Mouse (Mus musculus) kidney, adult 9 months (tissue): ENCODE measurements around the gene Oca2.

Experiments
- DNase-seq: peaks from one replicate; pipeline ENCODE4 v3.0.0; 2022

The Oca2 gene

DNA sequence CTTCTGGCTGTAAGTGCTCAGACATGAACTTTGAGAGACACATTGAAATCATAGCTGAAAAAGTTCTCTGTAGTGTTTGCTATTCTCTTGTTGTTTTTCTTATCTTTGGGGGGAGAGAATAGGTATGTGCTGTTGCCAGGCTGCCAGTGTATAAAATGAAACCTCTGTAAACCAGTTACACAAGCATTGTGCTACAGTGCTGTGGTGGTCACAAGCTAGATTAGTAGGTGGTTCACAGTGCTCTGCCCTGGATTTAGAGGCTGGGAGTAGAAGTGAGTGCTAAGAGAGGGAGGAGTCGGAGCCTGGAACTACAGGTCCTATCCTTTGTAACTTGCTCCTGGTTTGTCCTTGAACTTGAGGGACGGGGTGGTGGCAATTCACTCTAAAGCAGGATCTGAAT is 148.7 kb downstream of the Oca2 start:
- DNase-seq = no peak

DNA sequence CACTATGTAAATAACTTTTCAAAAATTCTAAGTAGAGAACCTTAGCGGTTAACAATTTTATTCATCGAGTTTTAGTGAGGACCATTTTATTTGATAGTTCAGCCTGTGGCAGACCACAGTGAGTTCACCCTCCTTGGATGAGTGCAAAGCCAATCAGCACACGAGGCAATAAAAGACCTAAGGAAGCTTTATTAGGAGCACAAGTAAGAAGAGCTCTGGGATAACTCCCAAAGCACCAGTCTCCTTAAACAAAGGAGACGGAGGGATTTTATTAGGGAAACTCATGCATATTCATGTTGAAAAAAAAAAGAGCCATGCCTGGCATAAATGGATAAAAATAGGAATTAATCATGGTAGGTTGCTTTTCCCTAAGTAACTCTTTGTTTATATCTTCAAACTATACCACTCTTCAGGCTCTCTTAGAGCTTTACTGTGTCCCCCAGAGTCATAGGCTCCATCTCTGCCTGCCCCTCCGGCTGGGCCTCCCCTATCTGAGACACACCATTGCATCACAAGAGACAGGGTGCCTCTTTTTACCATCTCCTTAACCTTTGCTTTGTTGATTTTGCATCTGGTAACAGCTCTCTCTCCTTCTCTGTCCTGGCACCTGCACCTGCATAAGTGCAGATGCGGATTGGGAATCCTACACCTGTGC is 178.7 kb downstream of the Oca2 start:
- no peak for DNase-seq

DNA sequence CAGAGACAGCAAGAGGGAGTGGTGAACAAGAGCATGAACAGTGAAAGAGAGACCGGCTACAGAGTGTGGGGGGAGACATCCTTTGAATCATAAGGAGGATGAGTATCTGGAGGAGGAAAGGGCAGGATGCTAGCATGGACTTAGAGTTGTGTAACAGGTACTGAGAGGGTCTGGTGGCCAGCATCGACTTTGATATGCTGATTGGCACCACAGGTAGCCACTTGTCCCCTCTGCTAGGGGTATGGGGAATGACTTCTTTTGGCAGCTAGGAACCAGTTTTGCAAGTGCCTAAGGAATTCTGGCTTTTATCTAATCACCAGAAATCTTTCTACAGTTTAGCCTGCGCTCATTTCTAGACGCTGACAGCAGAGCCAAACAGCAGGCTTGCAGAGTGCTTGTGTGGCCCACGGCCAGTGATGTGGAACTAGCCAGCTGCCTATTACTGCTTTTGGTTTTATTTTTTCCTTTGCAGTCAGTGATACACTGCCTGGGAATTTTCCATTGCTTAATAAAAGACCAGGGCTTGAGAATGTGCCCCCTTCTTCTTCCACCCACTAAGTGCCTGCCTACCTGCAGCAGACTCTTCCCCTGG is 179.8 kb downstream of the Oca2 start:
- DNase-seq = peak; percentile 21

DNA sequence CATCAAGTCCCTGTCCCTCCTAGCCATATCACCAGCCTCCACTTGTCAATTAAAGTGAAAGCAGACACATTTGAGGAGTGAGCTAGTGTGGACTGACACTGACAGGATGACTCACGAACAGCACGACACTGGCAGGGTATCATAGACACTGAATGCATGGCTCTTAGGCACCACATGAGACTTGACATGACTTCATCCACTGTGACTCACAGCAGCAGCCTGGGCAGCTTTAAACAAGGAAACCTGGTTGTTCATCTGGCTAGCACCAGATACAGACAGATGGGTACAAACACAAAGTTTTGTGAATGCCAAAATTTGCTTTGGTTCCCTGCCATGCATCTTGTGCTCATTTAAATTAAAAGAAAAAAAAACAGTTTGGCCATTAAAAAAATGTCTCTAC is 182.4 kb downstream of the Oca2 start:
- no peak for DNase-seq

DNA sequence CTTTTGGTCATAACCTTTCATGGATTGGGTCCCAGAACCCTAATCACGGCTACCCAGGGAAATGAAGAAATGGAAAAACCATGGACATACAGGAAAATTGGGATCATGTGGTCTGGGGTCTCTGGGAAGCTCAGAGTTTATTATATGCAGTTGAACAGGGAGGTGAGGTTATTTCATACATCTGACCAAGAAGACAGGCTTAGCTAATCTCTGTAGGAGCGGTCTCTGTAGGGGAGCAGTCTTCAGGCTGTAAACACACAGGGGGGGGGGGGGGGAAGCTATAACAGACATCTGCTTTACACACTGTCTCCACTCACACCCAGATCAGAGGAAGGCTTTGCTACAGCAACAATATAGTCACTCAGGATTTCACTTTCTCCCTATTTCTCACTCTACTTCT is 184.0 kb downstream of the Oca2 start:
- DNase-seq = no peak

DNA sequence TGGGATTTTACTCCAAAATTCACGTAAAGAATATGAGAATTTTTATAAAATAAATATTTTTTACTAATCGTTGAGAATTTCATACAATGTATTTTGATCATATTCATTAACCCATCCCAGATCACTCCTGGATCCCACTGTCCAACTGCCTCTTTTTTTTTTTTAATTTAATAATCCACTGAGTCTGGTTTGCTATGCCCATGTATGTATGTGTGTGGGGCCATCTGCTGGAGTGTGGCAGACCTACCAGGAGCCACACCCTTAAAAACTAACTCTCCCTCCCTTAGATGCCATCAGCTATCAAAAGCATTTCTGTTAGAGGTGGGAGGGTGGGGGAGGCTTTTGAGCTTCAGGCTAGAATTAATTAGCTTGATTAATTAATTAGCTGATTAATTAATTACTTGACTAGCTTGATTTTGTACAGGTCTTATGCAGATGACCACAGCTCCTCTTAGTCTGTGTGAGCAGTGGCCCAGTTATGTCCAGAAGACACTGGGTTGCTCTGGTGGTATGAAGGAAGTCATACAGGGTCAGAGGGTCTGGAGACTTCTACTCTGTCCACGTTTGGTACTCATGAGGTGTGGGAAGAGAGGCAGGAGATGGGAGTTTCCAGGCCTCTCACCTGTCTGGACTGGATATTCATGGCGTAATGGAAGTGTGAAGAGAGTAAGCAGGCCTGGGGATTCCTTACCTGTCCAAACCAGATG is 221.4 kb downstream of the Oca2 start:
- DNase-seq = no peak

DNA sequence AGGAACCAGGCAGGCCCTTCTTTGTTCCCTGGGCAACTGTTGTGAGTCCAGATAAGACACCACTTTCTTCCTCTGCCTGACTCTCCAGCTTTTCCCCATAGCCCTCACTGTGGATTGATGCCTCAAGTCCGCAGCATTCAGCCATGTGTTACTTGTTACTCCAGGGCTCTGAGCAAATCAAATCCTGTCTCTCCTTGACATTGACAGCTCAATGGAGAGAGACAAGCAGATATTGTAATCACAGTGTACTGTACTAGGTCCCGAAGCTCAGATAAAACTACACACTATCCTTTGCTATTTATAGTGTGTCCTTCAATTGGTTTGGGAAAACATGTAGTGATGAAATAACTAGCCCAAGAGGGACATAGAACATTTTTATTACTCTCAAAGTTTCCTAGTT is 258.7 kb downstream of the Oca2 start:
- no peak for DNase-seq

DNA sequence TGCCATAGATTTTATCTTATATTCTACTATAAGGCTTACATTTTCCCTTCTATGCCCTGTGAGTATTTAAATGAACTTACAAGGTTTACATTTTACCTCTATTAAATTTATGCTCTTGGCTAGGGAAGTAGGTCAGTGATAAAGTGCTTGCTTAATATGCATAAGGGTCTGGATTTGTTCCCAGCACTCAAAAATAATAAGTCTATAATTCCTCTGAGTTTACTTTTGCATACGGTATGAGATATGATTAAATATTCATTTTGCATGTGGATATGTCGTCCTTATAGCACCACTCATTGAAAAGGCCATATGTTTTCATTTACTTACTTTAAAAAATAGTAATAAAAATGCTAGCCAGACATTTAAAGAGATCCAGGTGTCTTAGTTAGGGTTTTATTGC is 259.8 kb downstream of the Oca2 start:
- no peak for DNase-seq

DNA sequence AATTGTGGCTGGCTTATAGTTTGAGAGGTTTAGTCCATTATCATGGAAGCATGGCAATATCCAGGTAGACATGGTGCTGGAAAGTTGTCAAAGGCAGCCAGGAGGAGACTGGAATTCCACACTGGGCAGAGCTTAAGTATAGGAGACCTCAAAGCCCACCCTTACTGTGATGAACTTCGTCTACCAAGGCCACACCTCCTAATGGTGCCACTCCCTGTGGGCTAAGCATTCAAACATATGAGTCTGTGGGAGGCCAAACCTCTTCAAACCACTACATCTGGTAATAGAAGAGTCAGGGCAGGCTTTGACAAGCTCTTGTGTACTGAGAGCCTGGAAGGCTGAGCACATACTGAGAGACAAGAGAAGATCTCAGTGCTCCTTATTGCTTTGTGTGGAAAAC is 260.2 kb downstream of the Oca2 start:
- no peak for DNase-seq

DNA sequence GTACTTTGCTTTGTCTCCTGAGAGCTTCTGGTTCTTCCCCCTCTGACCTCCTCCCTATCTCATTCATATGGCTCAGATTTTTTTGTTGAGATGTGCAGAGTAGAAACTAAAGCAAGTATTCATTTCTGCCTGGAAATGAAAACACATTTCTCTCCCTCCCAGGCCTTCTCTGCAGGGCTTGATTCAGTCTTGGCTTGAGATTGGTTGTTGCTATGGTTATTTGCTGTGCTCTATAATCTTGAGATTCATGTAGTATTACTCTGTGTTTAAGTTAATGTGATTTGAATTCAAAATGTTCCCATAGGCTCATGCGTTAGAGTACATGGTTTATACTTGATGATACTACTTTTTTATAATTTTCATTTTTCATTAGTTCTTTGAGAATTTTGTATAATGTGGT is 260.9 kb downstream of the Oca2 start:
- DNase-seq = no peak

DNA sequence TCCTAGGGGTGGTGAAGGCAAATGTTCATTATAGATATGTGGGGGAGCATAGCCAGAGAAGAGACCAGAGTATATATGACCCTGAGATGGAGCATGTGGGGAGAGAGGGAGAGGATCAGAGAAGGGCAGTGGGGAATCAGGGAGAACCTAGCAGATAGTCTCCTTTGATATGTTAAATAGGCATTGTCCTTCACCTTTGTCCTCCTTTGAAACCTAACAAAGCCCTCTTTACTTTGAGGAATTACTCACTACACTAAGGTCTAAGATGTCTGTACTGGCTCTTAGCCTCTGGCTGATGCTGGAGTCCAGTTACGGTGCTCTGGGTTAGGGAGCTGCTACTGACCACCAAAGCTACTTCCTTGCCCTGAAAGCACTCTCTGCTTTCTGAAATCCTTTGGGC is 279.0 kb downstream of the Oca2 start:
- no peak for DNase-seq

DNA sequence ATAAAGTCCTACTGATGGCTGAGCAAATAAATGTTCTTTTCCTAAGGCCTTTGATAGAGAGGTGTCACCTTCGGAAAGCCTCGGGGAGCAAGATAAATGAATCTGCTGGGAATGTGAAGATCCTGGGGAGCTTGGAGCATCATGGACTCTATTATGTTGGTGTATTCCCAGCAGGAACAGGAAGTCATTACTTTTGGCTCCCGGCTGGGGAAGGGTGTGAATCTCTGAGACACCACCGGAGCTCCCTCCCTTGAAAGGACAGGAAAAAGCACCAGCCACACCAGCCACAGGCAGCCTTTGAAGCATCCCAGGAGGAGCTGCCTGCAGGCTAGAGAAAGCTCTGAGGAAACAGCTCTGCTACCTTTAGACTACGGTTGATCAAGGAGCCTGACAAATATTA is 280.2 kb downstream of the Oca2 start:
- DNase-seq = no peak

DNA sequence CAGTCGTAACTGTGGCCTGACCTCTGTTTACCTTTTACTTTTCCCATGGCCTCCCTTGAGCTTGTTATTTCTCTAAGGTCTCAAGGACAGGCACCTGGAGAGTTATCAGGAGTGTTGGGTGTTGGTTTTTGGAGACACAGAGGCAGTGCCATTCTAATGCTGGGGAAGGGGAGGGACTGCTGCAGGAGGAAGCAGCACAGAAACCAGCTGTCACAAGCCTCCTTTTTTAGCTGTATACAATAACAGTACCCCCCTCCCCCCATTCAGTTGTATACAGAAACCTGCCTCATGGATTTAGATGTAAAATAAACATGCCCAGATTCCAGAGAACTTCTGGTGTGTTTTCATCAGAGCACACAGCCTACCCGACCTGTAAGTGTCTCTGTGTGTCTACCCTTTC is 295.3 kb downstream of the Oca2 start:
- no peak for DNase-seq

DNA sequence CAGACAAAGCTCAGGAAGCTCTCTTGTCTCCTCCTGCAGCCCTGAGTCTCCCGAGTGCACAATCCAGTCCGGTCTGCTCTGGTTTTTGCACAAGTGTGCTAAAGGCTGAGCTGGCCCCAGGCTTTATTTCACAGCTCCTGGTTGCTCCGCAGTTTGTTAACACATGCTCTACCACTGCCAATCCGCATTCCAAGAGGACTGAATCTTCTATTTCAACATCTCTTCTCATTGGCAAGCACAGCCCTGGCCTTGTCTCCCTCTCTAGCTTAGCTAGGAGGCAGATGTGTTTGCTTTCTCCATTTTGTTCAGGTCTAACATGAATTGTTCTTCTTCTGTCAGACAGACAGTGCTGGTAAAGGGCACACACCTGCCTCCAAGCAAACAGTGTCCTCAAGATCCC is 309.7 kb downstream of the Oca2 start:
- no peak for DNase-seq

DNA sequence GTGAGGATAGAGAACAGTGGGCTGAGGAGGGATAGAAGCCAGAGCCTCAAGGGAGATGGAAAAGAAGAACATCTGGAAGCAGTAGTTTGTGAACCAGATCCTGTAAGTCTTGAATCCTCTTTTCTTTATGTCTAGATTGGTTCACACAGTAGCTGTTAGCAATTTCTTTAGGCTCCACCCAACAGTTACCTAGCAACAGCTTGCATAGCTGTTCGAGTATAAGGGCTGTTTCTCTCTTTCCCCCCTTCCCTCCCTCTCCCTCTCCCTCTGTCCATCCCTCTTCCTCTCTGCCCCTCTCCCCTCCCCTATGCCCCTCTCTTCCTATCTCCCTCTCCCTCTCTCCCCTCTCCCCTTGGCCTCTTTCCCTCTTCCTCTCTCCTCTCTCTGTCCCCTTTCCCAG is 312.2 kb downstream of the Oca2 start:
- DNase-seq = no peak
